Mouse (Mus musculus) ovary, adult 18-20 months (tissue): ENCODE measurements around the gene Tex14.

ENCODE experiments used
- DNase-seq: peaks from one replicate; pipeline ENCODE4 v3.0.0; 2022; ENCODE audit warnings: low spot score, mixed read lengths

Tex14 gene

DNA sequence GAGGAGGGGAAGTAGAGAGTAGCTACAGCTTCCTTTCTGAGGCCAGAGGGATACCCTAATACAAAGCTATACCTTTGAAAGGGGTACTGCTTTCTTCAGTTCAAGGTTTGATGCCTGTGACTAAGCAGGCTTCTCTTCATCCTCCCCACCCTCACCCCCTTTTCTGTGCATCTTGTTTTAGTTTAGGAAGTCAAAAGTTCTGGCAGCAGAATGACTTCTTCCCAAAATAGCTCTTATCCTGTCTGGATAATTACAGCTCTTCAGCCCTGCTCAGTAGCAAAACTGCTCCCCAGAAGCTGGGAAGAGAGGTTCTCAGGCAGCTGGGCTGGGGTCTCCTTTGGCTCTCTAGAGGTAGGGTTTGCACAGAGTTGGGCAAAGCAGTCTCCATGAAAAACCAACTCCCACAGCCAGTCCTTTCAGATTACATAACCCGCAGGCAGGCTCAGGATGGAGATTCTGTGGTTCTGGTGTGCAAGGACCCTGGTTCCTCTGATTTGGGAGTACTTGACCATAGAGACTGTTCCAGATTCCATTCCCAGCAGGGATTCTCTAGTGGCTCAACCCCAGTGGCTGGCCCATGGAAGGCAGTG is 166.6 kb downstream of the Tex14 start:
- DNase-seq, result no peak

DNA sequence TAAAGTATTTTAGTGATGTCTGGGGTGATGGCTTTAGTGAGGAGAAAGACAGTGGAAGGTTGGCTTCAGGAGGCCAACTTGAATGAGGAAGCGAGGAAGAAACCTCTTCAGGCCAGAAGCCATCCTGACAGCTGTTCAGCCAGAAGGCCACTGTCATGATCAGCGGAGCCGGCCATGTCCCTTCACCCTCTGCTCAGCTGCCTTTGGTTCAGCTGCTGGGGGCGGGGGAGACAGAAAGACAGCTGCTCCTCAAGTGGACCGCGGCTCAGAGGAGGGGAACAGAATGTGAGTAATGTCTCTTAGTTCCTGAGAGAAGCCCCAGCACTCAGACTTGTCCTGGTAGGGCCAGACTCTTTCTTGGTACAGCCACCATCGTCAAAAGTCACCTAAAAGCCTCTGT is 168.9 kb downstream of the Tex14 start:
- DNase-seq, result no peak

DNA sequence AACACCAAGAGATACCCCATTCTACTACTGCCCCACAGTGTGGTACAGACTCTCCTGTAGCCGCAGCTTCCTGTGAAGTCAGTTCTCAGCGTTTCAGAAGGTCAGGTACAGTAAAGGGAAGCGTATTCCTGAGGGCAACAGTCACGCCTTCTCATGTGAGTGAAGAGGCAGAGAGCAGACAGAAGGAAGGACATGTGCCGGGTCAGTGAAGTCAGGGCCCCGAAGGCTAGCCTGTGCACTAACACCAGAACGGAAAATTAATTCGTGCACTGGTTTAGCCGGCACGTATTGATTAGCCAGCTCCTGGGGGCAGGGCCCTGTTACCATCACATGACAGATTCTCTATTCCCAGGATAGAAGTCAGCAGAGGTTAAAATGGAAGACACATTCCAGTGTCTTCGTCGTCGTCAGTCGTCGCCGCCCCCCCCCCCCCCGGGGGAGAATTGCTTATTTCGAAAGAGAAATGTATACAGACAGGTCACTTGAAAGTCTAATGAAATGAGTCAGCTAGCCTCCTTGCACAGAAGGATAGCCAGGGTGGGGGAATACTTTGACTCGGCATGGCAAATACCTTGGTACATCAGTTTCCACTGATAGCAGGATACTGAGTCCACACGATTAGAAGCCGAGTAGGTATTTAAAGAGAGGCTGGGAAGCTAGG is 169.8 kb downstream of the Tex14 start:
- DNase-seq, result no peak

DNA sequence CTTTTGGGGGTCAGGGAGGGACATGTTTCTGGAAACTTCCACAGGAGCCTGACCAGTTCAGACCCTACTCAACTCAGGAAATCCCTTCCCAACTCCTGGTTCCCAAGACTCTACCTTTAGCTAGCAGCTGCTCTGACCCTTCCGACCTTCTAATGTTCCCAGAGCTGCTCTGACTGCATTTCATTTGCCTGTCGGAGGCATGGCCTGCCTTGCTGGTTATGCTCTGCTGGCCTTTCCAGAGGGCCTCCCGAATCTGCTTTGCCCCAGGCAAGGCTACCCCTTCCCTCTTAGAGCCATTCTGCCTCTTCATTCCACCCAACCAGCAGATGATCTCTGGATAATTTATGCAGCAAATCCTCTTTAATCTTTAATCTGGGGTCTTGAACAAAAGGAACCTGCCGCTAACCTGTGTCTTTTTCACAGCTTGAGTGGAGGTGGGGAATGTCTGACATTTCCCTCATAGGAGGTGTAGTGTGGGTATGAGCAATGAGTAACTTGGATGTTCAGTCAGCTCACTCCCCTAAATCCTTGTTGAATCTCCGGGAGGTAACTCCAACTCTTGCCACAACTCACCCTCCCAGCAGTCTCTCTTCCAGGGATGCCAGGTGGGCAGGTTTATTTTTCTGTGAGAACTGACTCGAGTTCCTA is 172.9 kb downstream of the Tex14 start:
- no peak for DNase-seq

DNA sequence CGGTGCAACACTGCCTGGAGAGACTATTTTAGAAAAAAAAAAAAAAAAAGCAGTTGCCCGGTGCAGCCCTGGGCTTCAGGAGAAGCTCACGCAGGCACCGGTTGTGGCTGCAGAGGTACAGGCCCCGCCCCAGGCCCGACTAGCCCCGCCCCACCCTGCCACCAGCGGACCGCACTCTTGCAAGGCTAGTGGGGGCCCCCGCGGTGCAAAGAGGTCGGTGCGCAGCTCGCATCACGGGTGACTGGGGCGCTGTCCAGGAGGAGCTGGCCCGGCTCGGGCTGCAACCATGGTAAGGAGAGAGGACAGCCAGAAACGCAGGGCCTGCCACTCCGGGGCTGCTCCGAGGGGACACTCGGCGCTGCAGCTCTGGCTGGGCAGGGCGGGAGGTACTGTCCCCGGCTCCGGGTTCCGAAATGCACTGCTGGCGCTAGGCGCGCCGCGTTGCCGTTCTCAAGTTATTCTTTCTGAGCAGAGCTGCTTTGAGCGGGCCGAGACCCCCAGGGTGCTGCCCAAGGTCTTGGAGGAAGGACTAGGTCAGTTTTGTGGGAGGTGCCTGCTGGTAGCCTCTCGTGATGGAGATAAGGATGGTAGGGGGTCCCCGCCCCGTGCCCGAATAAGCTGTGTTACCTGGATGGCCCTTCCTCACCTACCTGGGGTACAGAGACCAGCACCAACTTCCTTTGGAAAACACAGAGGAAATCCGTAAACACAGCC is 173.5 kb downstream of the Tex14 start:
- peak; percentile 51 for DNase-seq

DNA sequence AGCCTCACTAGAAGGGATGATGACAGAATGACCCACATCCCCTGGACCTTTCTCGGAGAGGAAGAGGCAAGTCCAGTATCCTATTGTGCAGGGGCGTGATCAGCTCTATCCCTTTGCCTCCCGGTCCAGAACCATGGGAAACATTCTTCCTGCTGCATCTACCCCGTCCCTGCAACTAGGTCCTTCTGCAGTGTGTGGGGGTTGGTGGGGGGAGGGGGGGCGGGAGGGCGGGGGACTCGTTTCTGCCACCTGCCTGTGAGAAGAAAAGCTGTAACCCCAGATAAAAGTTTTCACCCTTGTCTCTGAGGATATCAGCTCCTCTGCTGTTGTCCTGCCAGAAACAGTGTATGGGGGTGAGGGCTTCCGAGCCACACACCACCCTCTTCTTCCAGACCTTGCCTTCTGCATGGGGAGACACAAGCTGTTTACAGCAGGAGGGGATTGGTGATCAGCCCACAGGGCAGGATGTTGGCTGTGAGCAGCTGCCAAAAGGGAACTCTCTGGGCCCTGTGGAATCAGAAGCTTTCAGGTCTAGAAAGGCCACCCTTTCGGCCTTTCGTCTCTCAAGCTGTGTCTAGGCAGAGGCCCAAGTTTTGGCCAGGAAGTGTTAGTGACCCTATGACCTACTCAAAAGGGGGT is 174.2 kb downstream of the Tex14 start:
- DNase-seq, result no peak

DNA sequence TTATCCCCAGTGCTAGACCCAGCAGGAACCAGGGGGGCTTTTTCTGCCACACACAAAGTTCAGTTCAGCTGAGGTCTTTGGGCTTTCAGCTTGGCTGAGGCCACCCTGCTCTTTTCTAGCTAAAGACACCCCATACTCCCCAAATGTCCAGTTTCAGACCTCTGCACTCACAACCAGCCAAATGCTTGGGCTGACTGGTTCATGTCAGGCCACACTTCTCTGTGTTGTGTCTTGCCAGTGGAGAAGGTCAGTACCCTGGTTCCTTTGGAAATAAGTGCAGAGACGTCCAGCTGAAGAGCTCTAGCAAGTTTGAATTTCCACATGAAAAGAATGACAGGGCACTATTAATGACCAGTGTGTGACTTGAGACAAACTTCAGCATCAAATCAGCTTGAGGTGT is 174.8 kb downstream of the Tex14 start:
- no peak for DNase-seq

DNA sequence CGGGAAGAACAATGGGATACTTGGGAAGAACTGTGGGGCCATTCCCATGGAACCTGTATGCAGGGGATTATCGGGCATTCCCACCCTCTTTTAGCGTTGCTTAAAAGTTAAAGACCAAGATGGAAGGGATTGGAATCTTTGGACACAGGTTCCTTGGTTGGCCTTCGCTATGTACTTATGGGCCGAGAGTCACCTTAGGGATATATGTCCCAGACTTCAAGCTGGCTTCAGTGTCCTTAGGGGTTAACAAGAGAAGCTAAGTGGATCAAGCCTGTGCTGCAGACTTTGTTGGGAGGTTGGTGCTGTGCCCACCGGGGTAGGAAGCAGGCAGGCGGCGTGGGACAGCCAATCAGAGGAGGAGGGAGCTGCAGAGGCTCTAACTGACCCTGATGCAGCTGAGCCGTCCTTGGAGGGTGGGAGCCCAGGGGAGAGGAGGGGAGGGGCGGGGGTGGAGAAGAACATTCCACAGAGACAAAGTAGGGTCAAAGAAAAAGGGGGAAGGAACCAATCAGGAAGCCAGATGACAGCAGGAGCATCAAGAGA is 175.7 kb downstream of the Tex14 start:
- peak; percentile 45 for DNase-seq

DNA sequence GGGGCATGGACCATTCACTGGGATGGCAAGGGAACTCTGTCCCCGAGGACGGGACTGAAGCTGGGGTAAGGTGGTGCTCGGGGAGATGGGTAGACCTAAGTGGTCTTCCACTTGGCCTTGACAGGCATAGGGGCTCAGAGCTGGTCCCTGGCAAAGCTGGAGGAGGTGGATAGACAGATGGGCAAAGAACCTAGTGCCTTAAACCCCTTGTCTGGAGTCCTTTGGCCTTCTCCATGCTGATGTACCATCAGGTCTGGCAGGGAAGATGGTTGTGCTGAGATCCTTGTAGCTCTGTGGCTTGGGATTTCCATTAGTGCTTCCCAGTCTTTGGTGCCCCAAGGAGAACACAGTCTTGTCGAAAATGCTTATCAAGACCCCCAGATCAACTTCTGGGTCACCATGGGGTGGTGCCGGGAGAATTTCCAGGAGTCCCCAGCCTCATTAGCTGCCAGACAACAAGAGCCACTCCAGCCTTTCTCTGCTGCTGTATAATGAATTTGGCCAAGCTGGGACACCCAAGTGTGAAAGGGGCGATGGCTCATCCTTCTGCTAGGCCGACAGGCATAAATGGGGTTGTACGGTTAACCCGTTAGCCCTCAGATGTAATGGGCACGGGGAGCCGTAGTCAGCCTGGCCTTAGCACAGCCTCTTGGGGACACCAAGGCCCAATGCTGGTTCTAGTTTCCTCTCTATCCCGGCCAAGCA is 176.4 kb downstream of the Tex14 start:
- DNase-seq, result no peak

DNA sequence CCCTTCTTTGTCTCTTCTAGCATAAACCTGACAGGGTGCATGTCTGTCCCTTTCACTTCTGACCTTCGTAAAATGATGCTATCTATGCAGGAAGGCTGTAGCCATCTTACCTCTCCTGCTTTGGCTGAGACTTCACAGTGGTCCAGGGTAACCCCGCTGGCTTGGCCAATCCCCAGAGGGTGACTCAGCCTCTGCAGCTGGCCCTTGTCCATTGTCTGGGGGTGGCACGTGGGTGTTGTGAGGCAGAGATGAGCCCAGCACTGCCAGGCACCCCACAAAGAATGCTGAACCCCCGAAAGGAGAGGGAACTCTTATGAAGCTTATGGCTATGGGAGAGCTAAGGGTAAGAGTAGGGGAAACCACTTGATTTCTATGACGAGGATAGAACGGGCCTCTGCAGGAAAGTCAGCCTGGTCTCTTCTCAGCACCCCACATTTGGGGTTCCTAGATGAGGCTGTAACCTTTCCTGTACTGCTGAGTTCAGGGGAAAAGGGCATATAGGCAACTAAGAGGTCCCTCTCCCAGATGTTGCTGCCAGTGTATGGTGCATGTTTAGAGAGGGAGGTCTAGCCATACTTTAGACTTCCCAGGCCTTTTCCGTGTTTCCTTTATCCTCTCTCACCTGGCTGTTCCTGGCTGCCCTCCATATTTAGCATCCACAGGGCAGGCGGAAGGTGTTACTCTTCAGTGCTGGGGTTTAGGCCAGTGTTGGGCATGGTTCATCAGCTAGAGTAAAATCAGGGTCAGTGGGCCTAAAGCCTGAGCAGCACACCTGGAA is 177.3 kb downstream of the Tex14 start:
- DNase-seq, result no peak

DNA sequence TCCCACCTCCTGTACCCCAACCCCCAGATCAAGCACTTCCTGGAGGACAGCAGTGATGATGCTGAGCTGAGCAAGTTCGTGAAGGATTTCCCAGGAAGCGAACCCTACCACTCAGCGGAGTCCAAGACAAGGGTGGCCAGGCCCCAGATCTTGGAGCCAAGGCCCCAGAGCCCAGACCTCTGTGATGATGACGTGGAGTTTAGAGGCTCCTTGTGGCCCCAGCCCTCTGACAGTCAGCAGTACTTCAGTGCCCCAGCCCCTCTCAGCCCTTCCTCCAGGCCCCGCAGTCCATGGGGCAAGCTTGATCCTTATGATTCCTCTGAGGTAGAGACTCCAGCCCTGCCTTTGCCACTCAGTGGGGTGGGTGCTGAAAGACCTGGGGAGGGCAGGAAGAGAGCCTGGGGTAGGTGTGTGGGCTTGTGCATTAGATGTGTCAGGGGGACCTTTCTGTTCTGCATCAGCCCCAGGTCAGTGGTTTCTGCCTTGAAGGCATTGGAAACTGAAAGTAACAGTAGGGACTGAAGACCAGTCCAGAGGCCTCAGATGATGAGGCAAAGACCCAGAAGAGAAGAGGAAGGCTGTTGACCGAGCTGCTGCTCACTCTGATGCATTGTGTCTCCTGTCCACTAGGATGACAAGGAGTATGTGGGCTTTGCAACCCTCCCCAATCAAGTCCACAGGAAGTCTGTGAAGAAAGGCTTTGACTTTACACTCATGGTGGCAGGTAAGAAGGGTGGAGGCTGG is 178.6 kb downstream of the Tex14 start:
- DNase-seq, result no peak

DNA sequence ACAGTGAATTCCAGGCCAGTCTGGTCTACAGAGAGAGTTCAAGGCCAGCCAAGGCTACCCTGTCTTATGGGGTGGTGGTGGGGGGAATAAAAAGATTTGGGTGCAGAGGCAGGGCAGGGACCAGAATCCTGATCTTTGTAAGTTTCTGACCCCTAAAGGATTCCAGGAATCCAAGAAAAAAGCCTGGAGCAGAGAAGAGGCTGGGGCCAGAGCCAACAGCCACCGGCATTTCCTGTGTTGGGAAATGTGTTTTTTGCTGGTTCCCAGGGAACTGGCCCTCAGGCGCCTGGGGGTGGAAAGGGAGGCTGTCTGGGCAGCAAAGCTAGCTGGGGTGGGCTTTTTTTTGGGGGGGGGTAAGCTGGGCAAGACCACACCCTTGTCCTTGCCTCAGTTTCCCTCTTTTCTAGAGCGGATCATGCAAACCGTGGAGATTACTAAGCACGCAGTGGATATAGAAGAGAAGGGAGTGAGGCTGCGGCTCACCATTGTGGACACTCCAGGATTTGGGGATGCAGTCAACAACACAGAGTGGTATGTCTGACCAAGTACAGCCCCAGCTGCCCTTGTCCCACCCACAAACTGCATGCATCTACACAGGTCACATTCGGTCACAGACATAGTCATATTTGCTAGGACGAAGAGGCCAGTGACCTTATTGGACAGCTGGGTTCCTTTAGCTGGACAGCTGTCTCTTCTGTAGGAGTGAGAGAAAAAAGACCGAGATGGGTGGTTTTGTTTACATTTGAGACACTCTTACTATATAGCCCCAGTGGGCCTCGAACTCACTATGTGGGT is 180.0 kb downstream of the Tex14 start:
- no peak for DNase-seq

DNA sequence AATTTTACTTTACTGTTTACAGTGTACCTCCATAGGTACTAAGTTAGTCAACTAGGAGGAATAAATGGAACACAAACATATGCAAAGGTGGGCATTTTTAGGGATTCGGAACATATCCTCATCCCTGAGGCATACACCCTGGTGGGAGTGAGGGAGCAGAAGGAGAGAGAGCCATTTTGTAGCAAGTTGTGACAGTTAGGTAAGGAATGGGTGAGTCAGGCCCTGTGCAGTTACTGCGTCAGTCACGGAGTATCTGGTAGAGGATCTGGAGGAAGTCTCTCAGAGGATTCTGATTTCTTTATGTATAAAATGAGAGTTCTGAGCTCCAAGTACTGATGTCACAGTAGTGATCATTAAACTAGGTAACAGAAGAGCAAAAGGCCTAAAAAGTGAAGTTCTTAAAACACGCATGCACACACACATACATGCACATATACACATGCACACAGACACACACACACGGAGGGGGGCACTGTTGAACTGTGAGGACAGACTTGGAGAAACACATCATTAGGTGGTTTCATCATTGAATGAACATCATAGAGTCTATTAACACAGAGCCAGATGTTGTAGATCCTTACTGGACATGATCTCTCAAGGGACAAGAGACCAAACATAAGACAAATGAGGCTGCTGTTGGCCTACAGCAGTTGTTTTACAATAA is 182.5 kb downstream of the Tex14 start:
- no peak for DNase-seq

DNA sequence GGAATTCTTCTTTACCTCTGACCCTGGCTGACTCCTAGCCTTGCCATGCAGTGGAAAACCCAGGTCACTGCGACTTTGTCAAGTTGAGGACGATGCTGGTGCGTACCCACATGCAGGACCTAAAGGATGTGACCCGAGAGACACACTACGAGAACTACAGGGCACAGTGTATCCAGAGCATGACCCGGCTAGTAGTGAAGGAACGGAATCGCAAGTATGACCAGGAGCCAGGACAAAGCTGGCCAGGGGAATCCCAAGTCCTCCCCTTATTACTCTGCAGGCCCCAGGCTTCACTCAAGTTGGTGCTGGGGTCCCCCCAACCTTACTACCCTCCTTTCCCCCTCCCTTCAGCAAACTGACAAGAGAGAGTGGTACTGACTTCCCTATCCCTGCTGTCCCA is 184.7 kb downstream of the Tex14 start:
- no peak for DNase-seq

DNA sequence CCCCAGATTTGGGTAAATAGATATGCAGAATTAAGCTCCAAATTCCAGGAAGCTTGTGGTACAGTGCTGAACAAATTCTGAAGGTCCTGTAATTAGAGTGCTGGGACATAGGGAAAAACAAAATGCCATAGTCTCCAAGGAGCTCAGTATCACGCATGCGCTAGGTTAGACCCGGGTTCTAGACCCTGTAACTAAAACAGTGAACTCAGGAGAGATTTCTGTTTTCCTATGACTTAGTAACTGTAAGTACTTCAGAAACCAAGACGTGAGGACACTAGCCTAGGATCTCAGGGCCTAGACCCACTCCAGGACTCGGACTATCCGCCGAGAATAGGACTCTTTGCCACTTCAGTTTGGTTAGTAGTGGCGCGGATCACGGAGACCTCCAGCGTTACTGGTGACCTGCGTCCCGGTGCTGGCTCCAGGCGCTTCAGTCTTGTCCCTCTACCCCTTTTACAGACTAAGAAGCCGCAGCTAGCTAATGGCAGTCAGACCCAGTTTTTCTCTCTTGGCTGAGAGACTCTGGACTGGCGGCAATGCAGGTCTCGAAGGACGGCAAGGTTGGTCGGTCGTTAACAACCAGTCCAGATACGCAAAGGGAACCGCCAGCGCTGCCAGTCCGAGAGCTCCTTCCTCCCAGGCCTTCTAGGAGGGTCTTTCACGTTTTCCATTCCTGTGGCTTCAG is 186.1 kb downstream of the Tex14 start:
- no peak for DNase-seq

DNA sequence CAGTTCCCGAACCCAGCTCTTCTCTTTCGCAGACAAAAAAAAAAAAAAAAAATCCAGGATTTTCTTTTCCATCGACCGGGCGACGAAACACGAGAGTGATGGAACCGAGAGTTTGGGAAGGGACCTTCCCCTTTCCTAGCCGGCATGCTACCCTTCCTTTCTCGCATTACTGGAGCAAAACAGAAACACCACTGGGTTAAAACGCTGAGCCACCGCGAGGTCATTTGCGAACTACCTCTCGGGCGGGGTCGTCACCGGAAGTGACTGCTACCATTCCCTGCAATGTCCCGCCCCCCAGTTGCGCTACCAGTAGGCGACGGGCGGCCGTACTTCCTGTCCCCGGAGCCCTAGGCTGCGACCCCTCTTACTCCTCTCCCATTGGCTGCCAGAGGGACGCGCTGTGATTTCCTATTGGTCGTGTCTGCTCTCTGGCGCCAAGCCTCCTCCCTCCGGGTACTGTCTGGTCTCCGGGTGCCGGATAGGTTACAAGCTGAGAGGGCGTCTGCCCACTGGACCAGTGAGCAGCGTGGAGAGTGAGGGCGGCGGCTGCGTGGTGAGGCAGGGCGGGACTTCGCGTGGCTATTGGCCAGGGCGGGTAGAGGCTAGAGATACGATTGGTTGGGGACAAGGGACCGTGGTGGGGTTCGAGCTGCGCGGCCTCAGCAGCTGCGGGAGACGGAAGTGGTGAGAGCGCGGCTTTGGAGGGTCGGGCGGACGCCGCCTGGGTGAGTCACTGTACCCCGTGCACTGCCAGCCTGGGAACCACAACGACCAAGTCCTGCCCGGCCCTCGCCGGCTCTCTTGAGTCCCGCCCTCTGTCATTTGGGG is 186.9 kb downstream of the Tex14 start, which contains the start of gene Mtmr4:
Gene Mtmr4 (plus strand): TSS at position 637 of the 828 bp plus-strand sequence.
- peak; percentile 100 for DNase-seq

DNA sequence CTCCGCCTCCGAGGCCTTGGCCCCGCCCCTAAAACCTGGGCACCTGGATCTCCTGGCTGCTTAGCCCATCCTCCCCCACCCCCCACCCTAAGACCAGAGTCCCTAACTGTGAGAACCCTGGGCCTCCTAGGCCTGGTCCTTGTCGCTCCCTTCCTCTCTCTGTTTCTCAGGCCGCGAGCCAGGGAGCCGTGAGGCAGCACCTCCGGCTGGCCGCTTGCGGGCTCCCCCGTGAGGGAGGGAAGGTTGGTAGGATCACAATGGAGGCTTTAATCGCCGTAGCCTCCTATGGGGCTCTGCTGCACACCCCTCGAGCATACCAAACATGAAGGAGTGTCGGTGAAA is 187.5 kb downstream of the Tex14 start:
- DNase-seq, result no peak
